Mouse (Mus musculus): ENCODE measurements at regions not wholly inside any gene's neighbourhood (a gene's known extent, or its start where the extent isn't known, plus 50 kb on each side); places are given as distances from the start of the nearest gene placed in this dataset.
A peak's percentile ranks its signal among the peaks of the same experiment; 100 is the strongest.
"Not testable (repeated sequence)": the region's sequence is repeated elsewhere in the genome, so short reads cannot be mapped to it uniquely, and the experiment has no call there.

DNA sequence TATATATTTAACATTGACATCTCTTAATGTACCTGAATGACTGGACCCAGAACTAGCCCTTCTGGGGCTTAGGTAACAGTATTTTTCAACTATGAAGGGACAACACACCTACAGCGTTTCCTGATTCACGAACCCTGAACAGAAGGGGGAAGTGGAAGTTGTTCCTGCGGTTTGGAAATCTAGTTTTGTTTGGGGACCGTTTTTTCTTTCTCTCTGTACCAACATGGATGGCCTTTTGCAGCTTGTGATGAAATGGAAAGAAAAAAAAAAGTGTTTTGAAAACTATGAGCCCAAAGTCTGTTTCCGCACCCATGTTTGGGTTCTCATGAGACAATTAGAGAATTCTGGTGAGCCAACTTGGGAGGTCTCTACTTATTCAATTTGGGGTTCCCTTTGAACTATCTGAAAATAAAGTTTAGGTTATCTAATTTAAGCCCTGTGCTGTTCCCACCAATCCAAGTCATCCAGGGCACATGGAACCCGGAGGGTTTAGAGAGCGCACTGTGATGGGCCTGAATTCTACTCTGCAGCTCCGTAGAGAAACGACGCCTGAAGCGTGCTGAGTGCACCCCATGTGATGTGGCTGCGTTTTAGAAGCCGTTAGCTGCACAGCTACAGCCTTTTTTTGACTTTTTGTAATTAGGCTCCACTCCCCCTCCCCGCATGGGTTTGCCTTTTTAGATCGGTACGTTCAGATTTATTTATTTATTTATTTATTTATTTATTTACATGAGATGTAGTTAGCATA lies 137.0 kb upstream of the Rapgef5 start:
- DNase-seq (ENCODE audit: low spot score in 2 of 2): no peak

DNA sequence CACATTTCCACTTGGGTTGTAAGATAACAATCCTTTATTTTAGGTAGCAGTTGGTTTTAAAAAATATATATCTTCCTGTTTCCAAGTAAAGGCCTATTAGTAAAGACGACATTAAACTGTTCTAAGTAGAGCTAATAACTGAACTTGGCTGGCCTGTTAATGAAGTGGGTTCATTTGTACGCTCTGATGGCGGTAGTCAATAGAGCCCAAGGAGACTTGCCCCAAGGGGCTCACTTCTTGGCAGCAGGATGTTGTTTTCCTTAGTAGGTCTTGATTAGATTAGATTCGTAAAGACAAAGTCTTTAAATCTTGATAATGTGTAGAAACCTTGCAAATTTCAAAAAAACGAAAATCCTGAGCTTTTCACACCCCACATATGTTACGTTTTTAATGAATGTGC lies 135.4 kb upstream of the Rapgef5 start:
- no peak for DNase-seq (ENCODE audit: low spot score in 2 of 2)

DNA sequence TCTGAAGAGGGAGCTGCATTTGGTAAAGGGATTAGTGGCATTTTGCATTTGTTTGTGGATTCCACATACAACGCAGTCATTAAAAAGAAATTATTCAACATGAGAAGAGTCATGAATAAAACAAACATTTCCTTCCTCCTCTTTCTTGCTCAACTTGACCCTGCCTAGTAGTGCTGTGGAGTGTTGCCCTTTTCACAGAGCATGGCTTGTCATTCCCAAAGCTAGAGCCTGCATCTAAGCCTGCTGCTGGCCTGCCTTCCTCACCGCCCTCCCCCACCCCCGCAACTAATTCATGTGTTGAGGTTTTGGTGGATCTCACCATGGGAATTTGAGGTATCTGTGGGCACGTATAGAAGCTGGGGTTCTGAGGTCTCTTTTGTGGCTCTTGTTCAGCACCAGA lies 133.6 kb upstream of the Rapgef5 start:
- DNase-seq (ENCODE audit: low spot score in 2 of 2): not testable (repeated sequence)

DNA sequence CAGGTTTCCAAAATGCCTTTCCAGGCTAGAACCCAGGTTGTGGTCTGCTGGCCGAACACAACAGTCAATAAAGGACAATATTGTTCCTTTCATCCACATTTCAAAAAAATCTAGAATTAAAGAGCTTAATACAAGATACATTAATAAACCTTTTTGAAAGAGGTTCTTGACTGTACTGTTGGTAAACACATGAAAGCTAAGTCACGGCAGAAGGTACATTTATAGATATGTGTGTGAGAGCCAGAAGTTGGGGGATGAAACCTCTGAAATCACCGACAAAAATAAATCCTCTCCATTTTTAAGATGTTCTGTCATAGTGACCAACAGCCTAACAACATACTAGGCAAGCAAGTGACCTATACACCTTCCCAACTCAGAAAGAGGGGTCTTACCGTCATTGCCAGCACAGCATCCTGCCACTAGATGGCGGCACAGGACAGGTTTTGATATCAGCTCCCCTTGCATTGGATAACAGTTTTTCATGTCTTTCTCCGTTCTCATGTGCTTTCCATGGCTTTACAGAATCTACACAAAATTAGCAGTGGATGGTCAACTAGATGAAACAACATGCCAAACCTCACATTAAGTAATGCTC lies 131.1 kb upstream of the Rapgef5 start:
- peak; percentile 69 to 88 for DNase-seq (ENCODE audit: low spot score in 2 of 2)

DNA sequence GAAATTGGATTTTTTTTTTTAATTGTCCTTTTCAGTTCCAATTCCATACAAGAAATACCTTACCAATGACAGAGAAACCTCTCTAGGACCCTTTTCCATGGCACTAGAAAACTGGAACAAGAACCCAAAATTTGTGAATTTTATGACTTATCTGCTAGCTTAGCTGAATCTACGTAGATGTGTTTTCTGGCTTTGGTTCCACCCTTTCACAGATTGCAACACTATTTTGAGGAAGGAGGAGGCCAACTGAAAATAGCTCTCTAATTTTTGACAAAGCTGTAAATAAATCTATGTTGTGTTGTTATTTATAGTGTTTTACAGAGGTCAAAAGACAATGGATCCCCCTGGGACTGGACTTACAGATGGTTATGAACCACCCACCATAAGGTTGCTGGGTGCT lies 130.6 kb upstream of the Rapgef5 start:
- DNase-seq (ENCODE audit: low spot score in 2 of 2): no peak

DNA sequence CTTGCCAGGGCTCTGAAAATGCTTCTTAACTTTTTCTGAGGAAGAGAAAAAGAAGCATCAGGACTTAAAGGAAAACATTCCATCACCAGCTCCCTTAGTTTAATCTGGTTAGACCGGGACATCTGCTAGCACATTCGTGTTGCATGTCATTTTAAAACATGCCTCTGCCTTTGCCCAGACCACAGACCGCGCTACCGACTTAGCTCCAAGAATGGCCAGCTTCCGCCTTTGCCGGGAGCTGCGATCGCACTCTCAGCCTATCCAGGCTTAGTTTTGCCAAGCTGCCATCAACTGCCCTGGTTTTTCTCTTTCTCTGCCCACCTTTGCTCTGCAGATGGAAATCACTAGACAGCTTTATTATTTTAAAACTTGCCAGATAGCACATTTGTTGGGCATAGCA lies 129.3 kb upstream of the Rapgef5 start:
- no peak for DNase-seq (ENCODE audit: low spot score in 2 of 2)

DNA sequence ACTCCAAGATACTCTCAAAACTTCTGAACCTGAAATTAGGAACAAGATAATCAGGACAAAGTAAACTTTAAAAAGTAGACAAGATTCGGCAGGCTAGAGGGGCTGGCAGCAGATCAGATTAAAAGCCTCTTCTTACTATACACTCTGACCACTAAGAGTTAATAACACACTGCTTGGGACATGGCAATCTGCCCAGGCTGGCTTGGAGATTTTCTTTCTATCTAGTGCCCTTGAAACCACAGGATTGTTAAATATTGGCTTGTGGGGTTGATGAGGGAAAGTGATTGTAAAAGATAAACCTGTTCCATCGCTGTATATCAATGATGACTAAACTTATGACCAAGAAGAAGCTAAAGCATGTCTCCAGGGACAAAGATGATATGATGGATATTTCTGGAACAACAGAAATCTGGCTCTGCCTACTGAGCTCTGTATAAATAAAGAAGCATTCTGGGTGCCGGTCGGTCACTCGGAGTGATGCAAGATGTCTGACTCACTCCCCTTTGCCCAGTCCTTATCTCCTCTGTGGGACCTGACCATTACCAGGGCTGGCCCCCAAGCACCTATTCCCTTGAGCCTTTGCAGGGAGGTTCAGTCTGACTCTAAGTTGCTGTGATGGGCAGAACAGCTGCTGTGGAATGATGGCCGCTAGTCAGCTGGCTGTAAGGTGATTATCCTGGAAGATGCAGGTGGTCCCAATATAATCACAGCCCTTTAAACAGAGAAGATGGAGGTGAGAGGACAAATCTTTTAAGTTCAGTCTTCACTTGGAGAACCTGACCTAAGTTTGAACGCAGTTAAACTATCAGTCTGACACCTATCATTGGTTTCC lies 126.5 kb upstream of the Rapgef5 start:
- DNase-seq (ENCODE audit: low spot score in 2 of 2): peak in 1 of 2 experiments; percentile 41

DNA sequence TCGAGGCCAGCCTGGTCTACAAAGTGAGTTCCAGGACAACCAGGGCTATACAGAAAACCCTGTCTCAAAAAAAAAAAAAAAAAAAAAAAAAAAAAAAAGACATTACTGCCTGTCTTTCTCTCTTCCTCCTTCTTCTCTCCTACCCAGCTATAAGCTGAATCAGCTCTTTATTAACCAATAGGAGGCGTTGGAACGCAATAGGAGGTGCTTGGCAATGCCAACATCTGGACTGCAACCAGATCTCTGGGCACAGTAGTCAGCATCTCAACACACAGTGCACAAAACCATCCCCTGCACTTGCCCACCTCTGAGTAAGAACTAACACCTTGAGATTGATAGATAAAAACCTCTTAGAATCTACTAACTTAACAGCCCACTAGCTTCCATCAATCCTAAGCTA lies 118.8 kb upstream of the Rapgef5 start:
- no peak for DNase-seq (ENCODE audit: low spot score in 2 of 2)

DNA sequence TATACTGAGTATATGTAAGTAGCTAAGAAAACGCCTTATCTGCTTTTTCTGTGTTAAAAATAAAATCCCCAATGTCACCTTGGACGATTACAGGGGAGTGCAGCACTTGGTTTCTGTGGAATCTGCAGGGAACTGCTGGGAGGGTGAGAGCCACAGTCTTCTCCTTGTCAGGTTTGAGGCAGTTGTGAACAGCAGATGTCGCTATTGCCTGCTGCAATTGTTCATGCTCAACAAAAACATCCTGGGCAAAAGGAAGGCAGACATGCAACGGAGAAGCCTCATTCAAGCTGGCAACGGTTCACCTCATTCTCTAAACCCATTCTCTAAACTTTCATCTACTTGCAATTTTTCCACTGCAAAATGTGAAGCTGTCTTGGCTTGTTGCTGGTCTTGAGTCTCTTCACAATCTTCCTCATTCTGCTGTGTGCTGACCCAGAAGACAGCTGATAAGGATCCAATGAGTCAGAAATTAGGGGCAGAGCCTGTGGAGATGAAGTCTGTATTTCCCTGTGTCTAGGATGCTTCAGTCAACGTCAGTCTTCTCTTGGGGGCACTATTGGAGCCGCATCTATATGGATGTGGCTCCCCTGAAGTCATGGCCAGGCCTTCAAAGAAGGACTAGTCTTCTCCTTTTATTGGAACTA lies 112.6 kb upstream of the Rapgef5 start:
- peak; percentile 28 to 69 for DNase-seq (ENCODE audit: low spot score in 2 of 2)

DNA sequence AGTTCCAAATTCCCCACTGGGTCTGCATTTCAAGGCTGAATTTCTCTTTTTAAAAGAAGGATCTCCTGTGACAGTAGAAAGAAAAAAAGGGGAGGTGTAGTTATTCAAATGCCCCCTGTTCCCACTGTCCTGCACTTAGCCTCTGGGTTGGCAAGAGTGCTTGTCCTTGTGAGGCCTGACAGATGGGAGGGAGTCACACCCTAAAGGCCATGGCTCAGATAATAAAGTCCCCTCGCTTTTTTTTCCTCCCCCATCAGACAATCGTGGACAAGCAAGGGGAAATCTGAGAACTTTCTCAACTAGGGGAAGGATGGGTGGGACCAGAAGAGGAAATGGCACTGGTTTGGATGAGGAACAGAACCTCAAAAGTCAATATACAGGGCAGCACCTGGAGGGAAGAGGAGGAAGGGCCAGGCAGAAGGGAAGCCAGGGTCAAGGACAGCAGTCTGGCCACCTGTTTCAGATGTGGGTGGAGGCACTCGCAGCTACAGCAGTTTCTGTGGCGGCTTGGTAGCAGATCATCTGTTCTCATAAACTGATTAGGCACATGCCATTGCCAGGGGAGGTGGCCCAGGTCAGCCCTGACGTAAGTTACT lies 112.0 kb upstream of the Rapgef5 start:
- no peak for DNase-seq (ENCODE audit: low spot score in 2 of 2)

DNA sequence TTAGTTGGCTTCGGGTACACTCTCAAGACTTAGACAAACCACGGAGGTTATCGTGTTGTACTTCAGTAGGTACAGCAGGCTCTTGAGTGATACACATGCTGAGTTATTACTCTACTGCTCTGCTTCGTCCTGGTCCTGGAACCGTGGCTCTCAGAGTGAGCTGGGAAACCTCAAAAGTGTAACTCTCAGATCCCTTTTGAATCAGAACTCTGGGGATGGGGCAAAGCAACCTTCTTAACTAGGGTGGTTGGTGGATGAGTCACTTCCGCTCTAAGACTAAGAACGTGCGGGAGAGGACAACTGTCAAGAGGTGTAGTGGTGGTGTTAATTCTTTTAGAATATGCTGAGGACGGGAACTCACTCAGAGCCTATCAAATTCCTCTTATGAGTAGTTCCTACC lies 109.4 kb upstream of the Rapgef5 start:
- DNase-seq (ENCODE audit: low spot score in 2 of 2): no peak

DNA sequence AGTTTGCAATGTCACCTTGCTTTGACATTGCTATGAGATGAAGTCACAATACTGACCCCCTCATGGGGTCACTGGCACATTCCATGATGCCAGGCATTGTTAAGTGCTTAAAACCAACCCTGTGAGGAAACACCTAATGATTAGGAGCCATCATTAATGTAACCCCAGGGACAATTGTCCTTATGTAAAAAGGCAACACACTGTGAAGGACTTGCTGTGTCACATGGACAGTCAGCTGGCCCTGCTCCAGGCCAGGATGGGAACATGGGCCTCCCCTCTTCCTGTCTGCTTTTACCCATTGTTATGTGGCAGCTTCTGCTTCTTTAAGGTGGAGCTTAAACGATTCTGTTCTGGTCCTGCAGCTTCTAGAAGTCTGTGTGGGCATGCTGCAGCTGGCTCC lies 105.7 kb upstream of the Rapgef5 start:
- no peak for DNase-seq (ENCODE audit: low spot score in 2 of 2)

DNA sequence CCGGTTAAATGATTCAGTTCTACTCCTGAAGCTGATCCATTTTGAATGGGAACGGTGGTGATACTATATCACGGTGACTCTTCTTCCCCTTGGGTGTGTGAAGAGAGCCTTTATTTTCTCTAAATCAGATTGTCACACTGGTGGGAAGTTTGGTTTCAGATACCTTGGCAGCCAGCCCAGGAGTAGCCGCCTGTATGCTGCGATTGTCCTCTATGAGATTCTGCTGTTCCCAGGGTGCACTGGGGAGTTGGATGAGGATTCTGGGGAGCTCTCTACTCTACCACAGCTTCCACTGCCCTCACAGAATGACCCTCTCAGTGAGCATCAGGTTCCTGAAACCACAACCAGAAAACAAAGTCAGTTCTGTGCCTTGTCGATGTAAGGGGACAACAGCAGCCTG lies 104.0 kb upstream of the Rapgef5 start:
- DNase-seq (ENCODE audit: low spot score in 2 of 2): no peak

DNA sequence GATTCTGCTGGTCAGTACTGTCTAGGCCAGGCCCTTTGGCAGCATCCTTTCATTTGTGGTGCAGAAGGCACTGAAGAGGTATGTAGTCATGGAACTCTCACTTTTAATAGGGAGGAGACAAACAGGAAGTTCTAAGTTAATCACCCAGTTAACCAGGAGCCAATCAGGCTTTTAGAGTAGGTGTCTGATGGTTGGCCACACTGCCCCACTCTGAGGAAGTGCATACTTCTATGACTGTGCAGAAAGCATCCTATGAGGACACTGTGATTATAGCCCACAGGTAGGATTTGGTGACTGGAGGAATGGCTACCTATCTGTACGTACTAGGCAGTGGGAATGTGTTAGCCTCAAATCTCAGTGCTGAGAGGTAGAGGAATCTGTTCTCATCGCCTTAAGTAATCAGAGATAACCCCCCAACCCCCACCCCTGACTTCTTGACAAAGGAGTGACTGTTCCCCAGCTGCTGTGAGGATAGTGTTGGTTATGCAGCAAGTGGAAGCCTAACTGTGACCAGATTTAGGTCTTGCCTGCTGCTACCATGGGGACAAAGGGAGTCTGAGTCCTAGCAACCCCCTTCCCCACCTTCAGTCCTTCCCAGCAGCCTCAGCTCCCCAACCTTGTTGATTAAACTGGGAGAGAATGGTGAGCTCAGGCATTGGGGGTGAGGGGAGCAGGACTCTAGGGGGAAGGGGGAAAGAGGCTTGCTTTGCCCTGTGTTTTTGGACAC lies 103.3 kb upstream of the Rapgef5 start:
- no peak for DNase-seq (ENCODE audit: low spot score in 2 of 2)

DNA sequence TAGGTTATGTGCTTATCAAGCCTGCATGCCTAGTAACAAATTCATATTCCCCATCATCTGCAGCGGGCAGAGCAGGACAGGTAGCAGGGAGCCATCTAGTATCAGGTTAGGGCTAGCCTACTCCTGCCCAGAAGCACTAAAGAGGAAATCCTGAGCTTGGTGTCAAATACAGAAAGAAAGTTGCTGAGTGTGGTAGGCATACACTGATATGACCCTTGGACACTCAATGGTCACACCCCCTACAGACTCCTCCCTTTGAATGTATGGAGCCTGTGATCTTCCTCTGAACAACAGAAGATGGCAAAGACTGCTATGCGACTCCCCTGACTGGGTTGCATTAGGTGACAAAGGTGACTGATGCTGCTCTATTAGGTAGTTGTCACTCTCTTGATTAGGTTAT lies 102.3 kb upstream of the Rapgef5 start:
- no peak for DNase-seq (ENCODE audit: low spot score in 2 of 2)

DNA sequence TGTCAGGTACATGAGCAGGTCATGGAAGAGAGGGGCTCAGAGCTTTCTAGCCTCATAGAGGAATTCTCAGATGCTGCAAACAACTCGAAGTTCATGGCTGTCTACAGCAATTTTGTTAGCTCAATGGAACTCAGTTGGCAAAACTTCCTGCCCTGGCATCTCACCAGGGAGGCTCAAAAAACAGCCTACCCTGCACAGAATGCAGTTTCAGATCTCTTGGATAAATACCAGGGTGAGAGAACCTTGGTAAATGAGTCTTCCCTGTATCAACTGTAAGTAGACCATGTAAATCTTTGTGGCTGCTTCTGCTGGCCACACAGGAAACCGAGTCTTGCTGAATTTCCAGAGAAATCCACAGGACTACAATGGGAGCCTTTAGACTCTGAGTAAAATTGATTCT lies 101.1 kb upstream of the Rapgef5 start:
- DNase-seq (ENCODE audit: low spot score in 2 of 2): no peak

DNA sequence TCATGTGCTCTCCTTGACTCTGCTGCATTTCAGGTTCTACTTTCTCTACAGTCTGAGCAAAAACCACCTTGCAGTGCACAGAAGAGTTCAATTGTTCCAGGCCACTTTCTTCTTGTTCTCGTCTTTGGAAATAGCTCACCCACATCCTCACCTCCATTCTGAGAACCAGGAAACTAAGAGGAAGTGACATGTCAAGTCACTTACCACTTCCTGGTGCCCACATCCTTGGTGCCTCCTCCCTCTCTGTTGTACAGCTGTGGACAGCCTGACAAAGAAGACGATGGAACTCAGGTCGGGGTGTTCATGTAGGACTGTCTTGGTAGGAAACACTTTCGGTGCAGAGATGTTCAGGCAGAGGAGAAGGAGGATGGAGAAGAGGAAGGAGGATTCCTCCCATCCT lies 98.3 kb upstream of the Rapgef5 start:
- DNase-seq (ENCODE audit: low spot score in 2 of 2): no peak

DNA sequence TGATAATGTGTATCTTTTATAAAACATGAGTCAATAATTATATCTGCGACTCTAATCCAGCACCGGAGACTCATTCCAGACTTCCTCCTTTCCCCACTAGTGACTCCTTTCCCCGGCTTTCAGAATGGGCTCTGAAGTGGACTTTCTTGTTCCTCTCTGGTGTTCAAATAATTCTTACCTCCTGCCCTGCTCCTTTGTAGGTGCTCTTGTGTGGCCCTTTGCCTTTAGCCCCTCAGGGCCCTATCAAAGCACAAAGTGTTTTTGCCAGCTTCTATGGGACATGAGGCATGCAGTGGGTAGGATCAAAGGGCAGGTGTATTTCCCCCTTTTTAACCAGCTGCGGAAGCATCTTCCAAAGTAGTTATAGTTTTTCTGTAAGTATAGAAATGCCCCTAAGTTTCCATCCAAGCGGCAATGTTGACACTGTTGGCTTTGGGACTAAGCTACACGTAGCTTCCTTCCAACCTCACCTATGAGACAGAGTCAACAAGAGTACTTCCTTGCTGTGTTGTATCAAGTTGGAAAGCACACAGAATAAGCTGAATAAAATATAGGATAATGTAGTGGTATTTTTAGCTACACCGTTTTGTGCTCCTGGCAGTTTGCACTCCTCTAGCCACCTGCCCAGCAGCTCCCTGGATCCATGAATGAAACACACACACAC lies 93.8 kb upstream of the Rapgef5 start:
- DNase-seq (ENCODE audit: low spot score in 2 of 2): no peak

DNA sequence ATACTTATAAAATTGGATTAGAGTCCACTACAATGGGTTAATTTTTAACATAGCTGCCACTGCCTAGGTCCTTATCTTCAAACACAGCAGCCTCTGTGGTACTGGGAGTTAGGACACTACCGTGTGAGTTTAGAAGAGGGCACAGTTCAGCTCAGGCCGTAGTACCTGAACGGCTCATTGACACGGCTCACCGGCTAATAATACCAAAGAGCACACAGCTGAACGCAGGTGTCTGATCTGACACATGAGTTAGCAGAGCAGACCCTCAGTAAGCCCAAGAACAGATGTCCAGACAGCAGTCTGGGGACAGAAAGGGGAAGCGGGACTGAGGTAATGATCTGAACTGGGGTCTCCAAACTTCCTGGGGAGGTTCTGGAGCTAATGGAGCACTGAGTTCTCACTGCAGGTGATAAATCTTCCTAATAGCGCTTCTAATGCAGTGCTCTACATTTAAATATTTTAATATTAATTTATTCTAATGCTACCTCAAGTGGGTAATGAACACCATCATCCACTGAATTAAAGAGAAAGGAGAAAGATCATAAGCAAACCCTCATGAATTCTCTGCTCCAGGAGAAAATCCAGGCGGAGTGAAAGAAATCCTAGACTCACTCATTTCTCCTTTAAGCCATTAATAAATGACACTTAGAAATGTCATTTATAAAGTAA lies 90.8 kb upstream of the Rapgef5 start:
- DNase-seq (ENCODE audit: low spot score in 2 of 2): no peak

DNA sequence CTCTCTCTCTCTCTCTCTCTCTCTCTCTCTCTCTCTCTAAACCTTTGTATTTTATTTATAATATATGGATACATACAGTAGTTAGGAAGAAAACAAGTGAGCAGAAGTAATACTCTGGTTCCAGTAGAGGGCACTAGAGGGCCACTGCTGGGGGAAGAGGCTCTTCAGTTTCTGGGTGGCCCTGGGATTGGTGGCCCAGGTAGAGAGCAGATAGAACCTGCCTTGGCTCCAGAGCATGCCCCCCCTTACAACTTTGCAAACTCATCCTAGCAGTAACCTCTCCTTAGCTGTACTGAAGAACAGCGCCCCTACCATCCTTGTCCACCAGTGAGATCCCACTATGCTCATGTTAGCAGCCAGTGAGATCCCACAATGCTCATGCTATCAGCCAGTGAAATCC lies 88.8 kb upstream of the Rapgef5 start:
- peak; percentile 32 to 66 for DNase-seq (ENCODE audit: low spot score in 2 of 2)

Measured in spleen, postnatal 4 days (tissue).